Mouse (Mus musculus): ENCODE measurements around the gene Cd82. TPM values are rescaled to one million over a fixed set of nuclear protein-coding genes. Genes with fewer than 3 reads are reported as not detected.

Cd82 gene
- polyA plus RNA-seq, 1 experiment from 2014 or later, result 58.8 TPM

DNA sequence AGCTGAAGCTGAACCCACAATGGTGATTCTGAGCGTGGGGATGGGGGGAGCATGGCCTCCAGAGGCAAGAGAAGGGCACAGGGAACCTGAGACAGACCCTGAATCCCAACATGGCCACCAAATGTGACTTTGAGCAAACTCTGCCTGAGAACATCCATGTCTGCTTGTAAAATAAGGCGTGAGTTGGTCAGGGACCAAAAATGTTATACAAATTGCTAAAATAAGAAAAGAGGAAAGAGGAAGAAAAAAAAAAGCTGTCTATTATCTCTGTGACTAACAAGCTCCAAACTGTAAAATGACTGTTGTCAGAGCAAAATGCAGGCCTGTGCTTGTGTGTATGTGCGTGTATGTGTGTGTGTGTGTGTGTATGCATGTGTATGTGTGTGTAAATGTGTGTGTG, 30.6 kb upstream of the Cd82 start:
- no peaks in the 10 kb centered on the region for H3K9me3 ChIP-seq (replicated peaks; ENCODE audit: control insufficient read depth, low read length)
- H3K4me3 ChIP-seq (ENCODE audit: low read length), result no peak overlapping the region
- H3K27me3 ChIP-seq (ENCODE audit: control insufficient read depth, insufficient read depth, low read length), result peaks cover 3% of the 10 kb centered on the region
- no peak overlapping the region for H3K27ac ChIP-seq (ENCODE audit: low read length)
- no peaks in the 10 kb centered on the region for H3K4me1 ChIP-seq (ENCODE audit: control insufficient read depth, insufficient read depth, low read length)
- no peak for ATAC-seq (replicated peaks; ENCODE audit: extremely low read depth, insufficient read depth, low FRiP score)
- no peaks in the 10 kb centered on the region for H3K36me3 ChIP-seq (ENCODE audit: control insufficient read depth, insufficient read depth)
- WGBS, result 65% methylated on average over 3 of the region's 3 CpGs
- H3K4me2 ChIP-seq (ENCODE audit: low read depth, low read length), result no peak overlapping the region
- H3K9ac ChIP-seq (ENCODE audit: low read length), result no peak overlapping the region

DNA sequence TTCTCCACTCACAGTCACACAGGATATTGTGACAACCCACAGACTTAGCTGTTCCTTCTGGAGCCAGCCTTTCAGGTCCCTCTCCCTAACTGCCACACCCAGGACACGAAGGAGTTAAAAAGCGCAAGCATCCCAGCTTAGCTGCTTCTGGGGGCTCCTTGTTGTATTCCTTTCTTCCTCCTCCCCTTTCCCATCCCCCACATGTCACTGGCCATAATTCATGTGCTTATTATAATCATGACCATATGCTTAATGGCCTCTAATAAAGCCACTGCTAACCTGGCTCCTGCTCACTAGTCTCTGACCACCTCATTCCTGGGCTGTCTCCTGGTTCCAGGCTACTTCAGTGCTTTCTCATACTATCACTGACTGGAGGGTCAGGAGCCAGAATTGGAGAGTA, 27.6 kb upstream of the Cd82 start:
- Histone ChIP-seq H3K9ac (ENCODE audit: low read length) (no peak overlapping the region), H3K27me3 (ENCODE audit: control insufficient read depth, insufficient read depth, low read length) (peaks cover 9% of the 10 kb centered on the region), H3K4me2 (ENCODE audit: low read depth, low read length) (no peak overlapping the region), H3K36me3 (ENCODE audit: control insufficient read depth, insufficient read depth) (no peaks in the 10 kb centered on the region), H3K4me3 (ENCODE audit: low read length) (no peak overlapping the region), H3K9me3 (replicated peaks; ENCODE audit: control insufficient read depth, low read length) (no peaks in the 10 kb centered on the region), H3K4me1 (ENCODE audit: control insufficient read depth, insufficient read depth, low read length) (no peaks in the 10 kb centered on the region), H3K27ac (ENCODE audit: low read length) (no peak overlapping the region)
- ATAC-seq (replicated peaks; ENCODE audit: extremely low read depth, insufficient read depth, low FRiP score), result no peak
- 73% methylated on average over 2 of the region's 2 CpGs for WGBS

DNA sequence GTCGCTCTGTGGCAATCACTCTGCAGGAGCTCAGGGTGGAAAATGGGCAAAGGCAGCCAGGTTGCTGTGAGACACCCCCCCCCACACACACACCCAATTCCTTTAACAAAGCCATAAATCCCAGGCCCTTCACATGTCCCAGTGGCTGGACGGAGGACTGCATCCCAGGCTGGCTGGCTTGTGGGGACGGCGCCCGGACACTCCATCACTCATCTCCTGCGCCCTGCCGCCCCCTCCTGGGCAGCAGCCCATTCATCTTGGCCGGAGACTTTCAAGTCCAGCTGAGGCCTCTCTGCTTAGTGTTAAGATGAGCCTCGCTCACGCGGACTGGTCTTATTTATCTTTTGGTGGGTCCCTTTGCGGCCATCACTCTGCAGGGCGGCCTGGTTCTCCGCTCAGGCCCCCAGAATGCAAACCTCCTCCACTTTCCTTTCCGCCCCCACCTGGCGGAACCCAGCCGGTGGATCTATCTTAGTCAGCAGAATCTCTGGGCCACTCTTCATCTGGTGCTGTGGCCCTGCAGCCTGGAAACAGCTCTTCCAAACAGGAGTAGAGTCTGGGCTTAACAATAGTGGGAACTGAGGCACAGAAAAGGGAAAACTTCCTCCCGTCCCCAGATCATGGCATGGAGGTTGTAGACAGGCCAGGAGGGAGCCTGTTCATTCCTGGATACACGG, 26.1 kb upstream of the Cd82 start:
- 33% methylated on average over 19 of the region's 19 CpGs for WGBS
- Histone ChIP-seq H3K36me3 (ENCODE audit: control insufficient read depth, insufficient read depth) (no peaks in the 10 kb centered on the region), H3K4me3 (ENCODE audit: low read length) (no peak overlapping the region), H3K4me2 (ENCODE audit: low read depth, low read length) (no peak overlapping the region), H3K9me3 (replicated peaks; ENCODE audit: control insufficient read depth, low read length) (no peaks in the 10 kb centered on the region), H3K9ac (ENCODE audit: low read length) (no peak overlapping the region), H3K27ac (ENCODE audit: low read length) (no peak overlapping the region), H3K4me1 (ENCODE audit: control insufficient read depth, insufficient read depth, low read length) (no peaks in the 10 kb centered on the region), H3K27me3 (ENCODE audit: control insufficient read depth, insufficient read depth, low read length) (peaks cover 9% of the 10 kb centered on the region)
- no peak for ATAC-seq (replicated peaks; ENCODE audit: extremely low read depth, insufficient read depth, low FRiP score)

DNA sequence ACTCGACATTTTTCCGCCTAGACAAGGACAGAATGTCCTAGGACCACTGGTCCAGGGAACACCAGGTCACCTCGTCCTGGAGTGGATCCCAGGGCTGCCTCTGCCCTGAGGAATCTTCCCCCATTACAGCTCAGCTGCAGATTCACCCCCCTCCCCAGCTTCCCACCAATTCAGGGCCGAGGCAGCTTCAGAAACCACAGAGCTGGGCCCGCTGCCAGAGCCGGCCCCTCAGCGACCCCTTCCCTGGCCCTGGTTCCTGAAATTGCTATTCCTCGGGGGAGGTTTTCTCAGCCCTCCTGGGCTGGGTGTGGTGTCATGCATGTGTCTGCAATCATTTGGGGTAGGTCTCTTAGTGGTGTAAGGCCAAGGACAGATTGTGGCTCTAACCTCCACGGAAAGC, 22.5 kb upstream of the Cd82 start:
- Histone ChIP-seq H3K4me3 (ENCODE audit: low read length) (no peak overlapping the region), H3K36me3 (ENCODE audit: control insufficient read depth, insufficient read depth) (no peaks in the 10 kb centered on the region), H3K4me2 (ENCODE audit: low read depth, low read length) (no peak overlapping the region), H3K4me1 (ENCODE audit: control insufficient read depth, insufficient read depth, low read length) (no peaks in the 10 kb centered on the region), H3K9me3 (replicated peaks; ENCODE audit: control insufficient read depth, low read length) (no peaks in the 10 kb centered on the region), H3K27ac (ENCODE audit: low read length) (no peak overlapping the region), H3K9ac (ENCODE audit: low read length) (no peak overlapping the region), H3K27me3 (ENCODE audit: control insufficient read depth, insufficient read depth, low read length) (peaks cover 11% of the 10 kb centered on the region)
- no peak for ATAC-seq (replicated peaks; ENCODE audit: extremely low read depth, insufficient read depth, low FRiP score)
- 41% methylated on average over 9 of the region's 9 CpGs for WGBS

DNA sequence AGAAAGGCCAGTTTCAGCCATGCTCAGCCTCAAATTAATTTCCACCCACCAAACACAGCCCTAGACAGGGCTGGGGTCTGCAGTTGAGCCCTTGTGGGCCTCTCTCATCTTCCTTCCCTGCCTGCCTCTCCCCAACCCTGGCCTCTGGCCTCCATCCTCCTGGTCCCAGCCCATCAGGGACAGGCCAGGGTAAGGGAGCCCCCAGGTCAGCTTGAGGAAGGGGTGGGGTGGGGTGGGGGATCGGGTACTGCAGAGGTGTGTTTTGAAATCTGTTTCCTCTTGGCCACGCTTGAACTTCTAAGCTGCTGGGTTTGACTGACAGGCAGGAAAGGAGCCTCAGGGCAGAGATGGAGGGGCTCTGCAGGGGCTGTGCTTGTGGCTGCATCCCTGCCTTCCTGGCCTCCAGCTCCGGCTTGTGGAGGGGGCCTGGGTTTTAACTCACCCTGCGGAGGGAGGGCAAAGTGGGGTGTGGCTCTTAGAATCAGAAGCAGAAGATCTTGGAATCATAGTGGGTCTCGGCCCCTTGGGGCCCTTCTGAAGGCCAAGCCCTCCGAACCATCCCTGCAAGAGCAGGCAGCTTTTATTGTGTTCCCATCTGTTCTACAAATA, 19.2 kb upstream of the Cd82 start:
- H3K4me1 ChIP-seq (ENCODE audit: control insufficient read depth, insufficient read depth, low read length), result no peaks in the 10 kb centered on the region
- H3K27ac ChIP-seq (ENCODE audit: low read length), result no peak overlapping the region
- H3K9me3 ChIP-seq (replicated peaks; ENCODE audit: control insufficient read depth, low read length), result no peaks in the 10 kb centered on the region
- H3K4me2 ChIP-seq (ENCODE audit: low read depth, low read length), result no peak overlapping the region
- H3K9ac ChIP-seq (ENCODE audit: low read length), result no peak overlapping the region
- H3K36me3 ChIP-seq (ENCODE audit: control insufficient read depth, insufficient read depth), result no peaks in the 10 kb centered on the region
- no peak for ATAC-seq (replicated peaks; ENCODE audit: extremely low read depth, insufficient read depth, low FRiP score)
- no peak overlapping the region for H3K4me3 ChIP-seq (ENCODE audit: low read length)
- WGBS, result 56% methylated on average over 6 of the region's 6 CpGs
- H3K27me3 ChIP-seq (ENCODE audit: control insufficient read depth, insufficient read depth, low read length), result peaks cover 2% of the 10 kb centered on the region

DNA sequence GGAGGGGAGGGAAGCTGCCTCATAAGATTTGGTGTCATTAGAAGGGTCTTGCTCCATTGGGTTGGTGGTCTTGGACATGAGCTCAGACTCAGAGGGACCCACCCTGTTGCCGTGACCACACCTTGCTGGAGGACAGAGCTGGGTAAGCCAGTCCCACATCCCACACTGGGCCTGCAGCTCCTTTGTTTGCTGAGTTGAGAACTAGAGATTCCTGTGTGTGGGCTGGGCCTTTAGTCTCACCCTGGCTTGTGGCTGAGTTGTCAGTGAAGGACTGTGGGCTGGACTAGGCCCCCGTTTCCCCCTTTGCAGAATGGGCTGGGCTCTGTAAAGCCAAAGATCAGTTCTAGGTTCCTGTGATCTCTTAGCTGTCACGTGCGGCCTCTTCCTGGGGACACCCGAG, 15.8 kb upstream of the Cd82 start:
- H3K9me3 ChIP-seq (replicated peaks; ENCODE audit: control insufficient read depth, low read length), result no peaks in the 10 kb centered on the region
- H3K4me2 ChIP-seq (ENCODE audit: low read depth, low read length), result no peak overlapping the region
- H3K36me3 ChIP-seq (ENCODE audit: control insufficient read depth, insufficient read depth), result no peaks in the 10 kb centered on the region
- no peak overlapping the region for H3K4me3 ChIP-seq (ENCODE audit: low read length)
- 73% methylated on average over 5 of the region's 5 CpGs for WGBS
- H3K27me3 ChIP-seq (ENCODE audit: control insufficient read depth, insufficient read depth, low read length), result peaks cover 14% of the 10 kb centered on the region
- ATAC-seq (replicated peaks; ENCODE audit: extremely low read depth, insufficient read depth, low FRiP score), result no peak
- no peak overlapping the region for H3K9ac ChIP-seq (ENCODE audit: low read length)
- H3K27ac ChIP-seq (ENCODE audit: low read length), result no peak overlapping the region
- H3K4me1 ChIP-seq (ENCODE audit: control insufficient read depth, insufficient read depth, low read length), result peaks cover 3% of the 10 kb centered on the region

DNA sequence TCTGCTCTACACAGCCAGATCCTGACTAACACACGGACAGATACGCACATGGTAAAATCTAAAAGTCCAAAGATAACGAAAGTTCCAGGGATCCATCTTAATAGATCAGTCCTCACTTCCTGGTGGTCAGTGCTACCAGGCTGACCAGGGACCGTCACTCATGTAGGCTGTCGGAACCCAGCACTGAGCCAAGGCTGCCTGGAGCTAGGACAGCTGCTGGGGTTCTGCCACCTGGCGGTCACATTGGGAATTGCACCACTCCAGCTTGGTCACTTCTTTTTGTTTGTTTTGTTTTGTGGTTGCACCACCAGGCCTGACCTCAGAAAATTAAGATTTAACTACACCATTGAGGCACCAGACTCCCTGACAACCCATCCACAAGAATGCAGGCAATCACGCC, 14.6 kb upstream of the Cd82 start:
- Histone ChIP-seq H3K9ac (ENCODE audit: low read length) (no peak overlapping the region), H3K9me3 (replicated peaks; ENCODE audit: control insufficient read depth, low read length) (no peaks in the 10 kb centered on the region), H3K36me3 (ENCODE audit: control insufficient read depth, insufficient read depth) (no peaks in the 10 kb centered on the region), H3K4me1 (ENCODE audit: control insufficient read depth, insufficient read depth, low read length) (peaks cover 3% of the 10 kb centered on the region), H3K4me3 (ENCODE audit: low read length) (no peak overlapping the region), H3K27me3 (ENCODE audit: control insufficient read depth, insufficient read depth, low read length) (peaks cover 12% of the 10 kb centered on the region), H3K4me2 (ENCODE audit: low read depth, low read length) (no peak overlapping the region), H3K27ac (ENCODE audit: low read length) (no peak overlapping the region)
- WGBS, result 46% methylated on average over 7 of the region's 7 CpGs
- no peak for ATAC-seq (replicated peaks; ENCODE audit: extremely low read depth, insufficient read depth, low FRiP score)

DNA sequence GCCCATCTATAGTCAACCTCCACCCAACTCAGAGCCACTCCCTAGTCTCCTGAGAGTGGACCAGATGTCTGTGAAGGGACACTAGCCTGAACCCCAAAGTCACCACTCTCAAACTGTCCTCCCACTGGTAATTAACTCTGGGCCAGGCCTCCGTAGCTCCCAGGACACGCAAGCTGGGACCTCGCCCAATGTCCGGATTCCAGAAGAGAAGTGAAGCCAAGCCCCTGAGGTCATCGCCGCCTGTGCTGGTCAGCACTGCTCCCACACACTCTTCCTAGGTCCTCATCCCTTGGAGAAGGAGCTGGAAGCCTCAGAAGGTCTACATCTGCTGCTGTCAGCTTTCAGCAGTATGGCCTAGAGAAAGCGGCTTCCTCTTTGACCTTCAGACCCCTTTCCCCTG, 13.5 kb upstream of the Cd82 start:
- Histone ChIP-seq H3K36me3 (ENCODE audit: control insufficient read depth, insufficient read depth) (no peaks in the 10 kb centered on the region), H3K4me2 (ENCODE audit: low read depth, low read length) (no peak overlapping the region), H3K9me3 (replicated peaks; ENCODE audit: control insufficient read depth, low read length) (no peaks in the 10 kb centered on the region), H3K27ac (ENCODE audit: low read length) (no peak overlapping the region), H3K4me3 (ENCODE audit: low read length) (no peak overlapping the region), H3K9ac (ENCODE audit: low read length) (no peak overlapping the region), H3K27me3 (ENCODE audit: control insufficient read depth, insufficient read depth, low read length) (peaks cover 12% of the 10 kb centered on the region), H3K4me1 (ENCODE audit: control insufficient read depth, insufficient read depth, low read length) (peaks cover 3% of the 10 kb centered on the region)
- WGBS, result 81% methylated on average over 7 of the region's 7 CpGs
- ATAC-seq (replicated peaks; ENCODE audit: extremely low read depth, insufficient read depth, low FRiP score), result no peak

DNA sequence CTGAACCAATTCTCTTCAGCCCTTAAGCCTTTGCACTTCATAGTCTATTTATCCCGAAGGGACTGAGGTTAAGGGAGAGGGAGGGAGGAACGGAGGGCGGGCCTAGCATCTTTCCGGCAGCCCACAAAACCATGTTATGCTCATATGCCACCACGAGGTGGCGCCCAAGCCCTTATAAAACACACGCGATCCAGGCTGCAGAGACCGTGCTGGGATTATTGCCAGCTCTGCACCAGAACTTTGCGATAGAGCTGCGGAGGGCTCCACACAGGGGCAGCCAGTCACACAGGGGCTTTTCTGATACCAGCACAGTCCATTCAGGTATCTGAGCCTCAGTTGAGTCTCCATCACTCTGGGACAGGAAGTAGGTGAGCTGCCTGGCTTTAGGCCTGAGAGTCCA, 12.1 kb upstream of the Cd82 start:
- peak; percentile 55; the same call in 1 of the 2 replicates for ATAC-seq (replicated peaks; ENCODE audit: extremely low read depth, insufficient read depth, low FRiP score)
- peaks cover 12% of the 10 kb centered on the region for H3K27me3 ChIP-seq (ENCODE audit: control insufficient read depth, insufficient read depth, low read length)
- no peaks in the 10 kb centered on the region for H3K36me3 ChIP-seq (ENCODE audit: control insufficient read depth, insufficient read depth)
- H3K9ac ChIP-seq (ENCODE audit: low read length), result no peak overlapping the region
- no peak overlapping the region for H3K27ac ChIP-seq (ENCODE audit: low read length)
- no peaks in the 10 kb centered on the region for H3K9me3 ChIP-seq (replicated peaks; ENCODE audit: control insufficient read depth, low read length)
- peaks cover 7% of the 10 kb centered on the region for H3K4me1 ChIP-seq (ENCODE audit: control insufficient read depth, insufficient read depth, low read length)
- H3K4me2 ChIP-seq (ENCODE audit: low read depth, low read length), result no peak overlapping the region
- under 1% methylated on average over 11 of the region's 11 CpGs for WGBS
- no peak overlapping the region for H3K4me3 ChIP-seq (ENCODE audit: low read length)

All from heart, embryonic 16.5 days (tissue).